Mouse (Mus musculus) forebrain, embryonic 13.5 days (tissue): ENCODE measurements around the gene Mapkapk2. TPM values are rescaled to one million over a fixed set of nuclear protein-coding genes. Genes with fewer than 3 reads are reported as not detected.

Experiments
- ATAC-seq: fragments of 200-750 bp; cut with Nextera tagmentation; 2 replicates; pipeline ENCODE4 v1.8.0; 2017
- H3K27ac ChIP-seq: fragments of 300-500 bp; sonication (generic); 2 replicates; pipeline ENCODE4 v1.5.1; 2015; ENCODE audit warnings: inconsistent platforms, mild to moderate bottlenecking, moderate library complexity
- H3K27me3 ChIP-seq: fragments of 300-500 bp; sonication (generic); 2 replicates; pipeline ENCODE4 v1.6.1; 2015; ENCODE audit warnings: mild to moderate bottlenecking, inconsistent platforms
- H3K36me3 ChIP-seq: fragments of 300-500 bp; sonication (generic); 2 replicates; pipeline ENCODE4 v1.6.1; 2015; ENCODE audit warnings: mild to moderate bottlenecking, inconsistent platforms; ENCODE audit not compliant: poor library complexity, severe bottlenecking
- H3K4me1 ChIP-seq: fragments of 300-500 bp; sonication (generic); 2 replicates; pipeline ENCODE4 v1.6.1; 2015; ENCODE audit warnings: inconsistent platforms
- H3K4me2 ChIP-seq: fragments of 300-500 bp; sonication (generic); 2 replicates; pipeline ENCODE4 v1.6.1; 2015; ENCODE audit warnings: inconsistent platforms, mild to moderate bottlenecking, moderate library complexity
- H3K4me3 ChIP-seq: fragments of 300-500 bp; sonication (generic); 2 replicates; pipeline ENCODE4 v1.5.1; 2015; ENCODE audit warnings: mild to moderate bottlenecking, inconsistent platforms
- H3K9ac ChIP-seq: fragments of 300-500 bp; sonication (generic); 2 replicates; pipeline ENCODE4 v1.6.1; 2015; ENCODE audit warnings: mild to moderate bottlenecking, inconsistent platforms
- H3K9me3 ChIP-seq: fragments of 300-500 bp; sonication (generic); replicated peaks from 2 replicates; pipeline ENCODE4 v1.6.1; 2016; ENCODE audit warnings: inconsistent platforms
- WGBS: fragments of 180-500 bp; shearing (Covaris S2); methylation state at CpG from one replicate; pipeline ENCODE4 v1.1.7; 2015; 5-methylcytosine and 5-hydroxymethylcytosine counted together
- polyA plus RNA-seq: library from polyadenylated mRNA; unstranded; fragments of >200 nt; fragmentation: Nextera tagmentation; extraction: Ambion mirVana; gene quantifications from 2 replicates; pipeline ENCODE4 v1.2.1, GENCODE M21; 2015

Mapkapk2 gene
- polyA plus RNA-seq, 1 experiment from 2014 or later: 28.4 TPM

DNA sequence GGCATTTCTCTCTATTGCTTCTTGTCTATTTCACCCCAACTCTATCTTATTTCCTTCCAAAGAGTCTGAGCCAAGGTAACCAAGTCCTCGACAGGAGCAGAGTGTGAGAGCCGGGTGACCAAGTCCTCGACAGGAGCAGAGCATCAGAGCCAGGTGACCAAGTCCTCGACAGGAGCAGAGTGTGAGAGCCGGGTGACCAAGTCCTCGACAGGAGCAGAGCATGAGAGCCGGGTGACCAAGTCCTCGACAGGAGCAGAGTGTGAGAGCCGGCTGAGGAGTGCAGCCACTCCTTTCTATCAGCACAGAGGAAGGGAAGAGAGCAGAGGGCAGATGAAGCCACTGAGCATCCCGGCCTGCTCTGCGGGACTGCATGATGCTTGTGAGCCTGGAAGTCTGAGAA lies 9.1 kb downstream of the Mapkapk2 start:
- WGBS: 50% methylated on average over 11 of the region's 11 CpGs
- no peak overlapping the region for H3K4me2 ChIP-seq
- no peak overlapping the region for H3K27ac ChIP-seq

GRCm38 (mm10) chr1:131086907-131087306 lies 10.7 kb downstream of the Mapkapk2 start:
- Histone ChIP-seq H3K4me2 (no peak overlapping the region), H3K27me3 (no peaks in the 10 kb centered on the region), H3K36me3 (no peaks in the 10 kb centered on the region), H3K27ac (peak overlapping the region; percentile 75), H3K4me1 (peaks cover 88% of the 10 kb centered on the region), H3K9ac (no peak overlapping the region), H3K4me3 (no peak overlapping the region), H3K9me3 (no peaks in the 10 kb centered on the region)
- ATAC-seq: no peak
- WGBS: 41% methylated on average over 7 of the region's 7 CpGs

More for the DNA sequence above, 9.1 kb downstream of the Mapkapk2 start:
- no peak for ATAC-seq
- H3K9ac ChIP-seq: 0 out of 2 replicates have a peak overlapping the region, but pooled peaks have one; percentile 31
- no peaks in the 10 kb centered on the region for H3K36me3 ChIP-seq
- H3K9me3 ChIP-seq: no peaks in the 10 kb centered on the region
- H3K4me3 ChIP-seq: no peak overlapping the region
- no peaks in the 10 kb centered on the region for H3K27me3 ChIP-seq
- H3K4me1 ChIP-seq: peaks cover 81% of the 10 kb centered on the region

GRCm38 (mm10) chr1:131085957-131086739 lies 11.5 kb downstream of the Mapkapk2 start:
- no peak overlapping the region for H3K4me2 ChIP-seq

DNA sequence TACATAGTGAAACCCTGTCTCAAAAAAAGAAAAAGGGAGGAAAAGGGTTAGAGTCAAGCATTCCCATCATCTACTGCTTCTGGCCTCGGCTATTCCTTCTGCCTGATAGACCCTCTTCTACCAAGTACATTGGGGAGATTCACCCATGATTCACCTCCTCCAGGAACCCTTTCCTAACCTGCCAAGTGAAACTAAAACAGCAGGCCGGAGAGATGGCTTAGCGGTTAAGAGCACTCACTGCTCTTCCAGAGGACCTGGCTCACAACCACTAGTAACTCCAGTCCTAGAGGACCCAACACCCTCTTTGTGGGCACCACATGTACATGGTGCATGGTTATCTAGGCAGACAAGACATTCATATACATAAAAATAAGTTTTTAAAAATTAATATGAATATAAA lies 12.4 kb downstream of the Mapkapk2 start:
- Histone ChIP-seq H3K9me3 (no peaks in the 10 kb centered on the region), H3K27ac (no peak overlapping the region), H3K27me3 (no peaks in the 10 kb centered on the region), H3K9ac (no peak overlapping the region), H3K4me3 (no peak overlapping the region), H3K36me3 (no peaks in the 10 kb centered on the region), H3K4me2 (no peak overlapping the region), H3K4me1 (peaks cover 91% of the 10 kb centered on the region)
- 75% methylated on average over 3 of the region's 3 CpGs for WGBS
- ATAC-seq: no peak

More at GRCm38 (mm10) chr1:131085957-131086739, 11.5 kb downstream of the Mapkapk2 start:
- H3K27ac ChIP-seq: peak overlapping the region; percentile 75
- H3K27me3 ChIP-seq: no peaks in the 10 kb centered on the region
- no peaks in the 10 kb centered on the region for H3K9me3 ChIP-seq
- WGBS: 4% methylated on average over 4 of the region's 4 CpGs
- no peaks in the 10 kb centered on the region for H3K36me3 ChIP-seq
- peaks cover 91% of the 10 kb centered on the region for H3K4me1 ChIP-seq
- H3K9ac ChIP-seq: no peak overlapping the region
- no peak overlapping the region for H3K4me3 ChIP-seq
- ATAC-seq: peak; percentile 60

DNA sequence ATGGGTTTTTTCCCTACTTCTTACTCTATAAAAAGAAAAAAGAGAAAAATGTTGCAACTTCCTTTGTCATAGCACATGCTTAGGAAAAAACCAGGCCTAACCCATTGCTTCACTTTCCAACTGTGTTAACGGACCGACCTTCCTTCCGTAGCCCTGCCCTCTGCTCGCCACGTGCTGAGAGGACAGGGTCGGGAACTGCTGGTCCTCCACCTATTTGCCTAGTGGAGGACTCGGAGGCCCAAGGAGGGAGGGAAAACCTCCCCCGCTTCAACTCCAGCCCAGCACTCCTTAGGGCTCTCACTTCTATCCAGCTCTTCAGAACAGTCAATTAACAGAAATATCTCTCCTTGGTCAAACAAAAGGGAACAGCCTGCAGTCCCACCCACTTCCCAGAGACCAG lies 13.3 kb downstream of the Mapkapk2 start:
- H3K27ac ChIP-seq: peak overlapping the region; percentile 55
- WGBS: 18% methylated on average over 8 of the region's 8 CpGs

DNA sequence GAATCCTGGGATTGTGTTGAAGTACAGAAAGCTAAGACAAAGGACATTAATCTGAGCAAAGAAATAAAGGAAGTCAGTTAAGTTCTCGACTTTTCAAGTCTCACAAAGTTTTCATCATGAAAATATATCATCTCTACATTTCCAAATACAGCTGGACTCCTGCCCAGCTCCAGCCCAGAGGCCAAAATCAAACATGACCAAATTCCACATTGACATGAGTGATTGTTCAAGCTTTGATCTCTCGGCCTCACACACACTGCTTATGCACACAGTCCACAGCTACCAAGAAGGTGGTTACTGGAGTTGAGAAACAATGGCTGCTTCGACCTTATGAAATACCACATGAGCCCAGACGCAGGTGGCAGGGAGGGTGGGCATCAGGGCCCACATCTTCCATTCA lies 14.0 kb downstream of the Mapkapk2 start:
- no peaks in the 10 kb centered on the region for H3K36me3 ChIP-seq
- H3K4me1 ChIP-seq: peaks cover 91% of the 10 kb centered on the region
- WGBS: 74% methylated on average over 4 of the region's 4 CpGs
- H3K4me2 ChIP-seq: no peak overlapping the region
- no peaks in the 10 kb centered on the region for H3K9me3 ChIP-seq
- ATAC-seq: no peak
- H3K27me3 ChIP-seq: no peaks in the 10 kb centered on the region
- no peak overlapping the region for H3K4me3 ChIP-seq
- H3K27ac ChIP-seq: 0 out of 2 replicates have a peak overlapping the region, but pooled peaks have one; percentile 0
- no peak overlapping the region for H3K9ac ChIP-seq

More for the DNA sequence above, 13.3 kb downstream of the Mapkapk2 start:
- Histone ChIP-seq H3K4me1 (peaks cover 91% of the 10 kb centered on the region), H3K9ac (no peak overlapping the region), H3K36me3 (no peaks in the 10 kb centered on the region), H3K4me2 (0 out of 2 replicates have a peak overlapping the region, but pooled peaks have one; percentile 1), H3K9me3 (no peaks in the 10 kb centered on the region), H3K27me3 (no peaks in the 10 kb centered on the region), H3K4me3 (no peak overlapping the region)
- ATAC-seq: no peak

GRCm38 (mm10) chr1:131083122-131083521 lies 14.5 kb downstream of the Mapkapk2 start:
- Histone ChIP-seq H3K4me1 (peaks cover 91% of the 10 kb centered on the region), H3K27me3 (no peaks in the 10 kb centered on the region), H3K9ac (no peak overlapping the region), H3K36me3 (no peaks in the 10 kb centered on the region), H3K4me3 (no peak overlapping the region), H3K27ac (no peak overlapping the region), H3K4me2 (no peak overlapping the region), H3K9me3 (no peaks in the 10 kb centered on the region)
- 82% methylated on average over 5 of the region's 5 CpGs for WGBS
- ATAC-seq: no peak

DNA sequence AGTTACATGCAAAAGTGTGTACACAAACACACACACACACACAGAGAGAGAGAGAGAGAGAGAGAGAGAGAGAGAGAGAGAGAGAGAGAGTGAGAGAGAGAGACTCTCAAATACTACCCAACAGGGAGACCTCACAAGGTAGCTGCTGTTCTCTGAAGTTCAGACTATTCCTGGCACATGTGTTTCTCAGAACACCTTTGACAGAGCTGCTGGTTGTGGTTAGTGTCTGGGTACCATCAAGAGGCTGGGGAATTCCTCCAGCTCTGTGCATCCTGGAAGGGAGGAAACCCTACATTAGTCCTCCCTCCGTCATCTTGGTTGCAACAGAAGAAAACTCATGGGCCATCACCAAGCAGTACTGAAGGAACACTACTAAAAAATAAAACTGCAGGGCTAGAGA lies 16.9 kb downstream of the Mapkapk2 start:
- H3K4me2 ChIP-seq: no peak overlapping the region
- H3K4me1 ChIP-seq: peaks cover 89% of the 10 kb centered on the region
- no peaks in the 10 kb centered on the region for H3K9me3 ChIP-seq
- no peak for ATAC-seq
- peak overlapping the region; percentile 95; the same call in 1 of the 2 replicates for H3K27ac ChIP-seq
- H3K4me3 ChIP-seq: no peak overlapping the region
- H3K27me3 ChIP-seq: no peaks in the 10 kb centered on the region
- 97% methylated on average over 1 of the region's 1 CpGs for WGBS
- H3K9ac ChIP-seq: no peak overlapping the region
- H3K36me3 ChIP-seq: no peaks in the 10 kb centered on the region

DNA sequence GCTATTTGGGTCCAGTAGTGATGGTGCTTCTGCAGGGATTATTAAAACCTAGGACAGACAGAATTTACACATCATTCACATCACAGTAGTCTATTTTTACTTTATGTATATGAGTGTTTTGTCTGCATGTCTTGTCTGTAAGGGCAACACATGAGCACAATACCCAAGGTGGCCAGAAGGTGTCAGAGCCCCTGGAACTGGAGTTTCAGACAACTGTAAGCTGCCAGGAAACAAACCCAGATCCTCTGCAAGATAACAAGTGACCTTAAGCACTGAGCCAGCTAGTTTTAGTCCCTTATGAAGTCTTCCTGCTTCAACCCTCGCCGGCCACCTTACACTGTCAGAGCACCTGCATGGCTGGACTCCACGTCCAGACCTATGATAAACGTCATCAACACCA lies 17.9 kb downstream of the Mapkapk2 start:
- no peaks in the 10 kb centered on the region for H3K27me3 ChIP-seq
- H3K9me3 ChIP-seq: no peaks in the 10 kb centered on the region
- no peaks in the 10 kb centered on the region for H3K36me3 ChIP-seq
- H3K27ac ChIP-seq: peak overlapping the region; percentile 95
- WGBS: 75% methylated on average over 4 of the region's 4 CpGs
- no peak overlapping the region; the same call in 1 of the 2 replicates for H3K9ac ChIP-seq
- 0 out of 2 replicates have a peak overlapping the region, but pooled peaks have one; percentile 24 for H3K4me2 ChIP-seq
- H3K4me1 ChIP-seq: peaks cover 89% of the 10 kb centered on the region
- no peak overlapping the region for H3K4me3 ChIP-seq
- ATAC-seq: no peak

GRCm38 (mm10) chr1:131078761-131079330 lies 18.8 kb downstream of the Mapkapk2 start:
- Histone ChIP-seq H3K9ac (peak overlapping the region; percentile 34), H3K9me3 (no peaks in the 10 kb centered on the region), H3K4me2 (peak overlapping the region; percentile 24; the same call in 1 of the 2 replicates), H3K4me1 (peaks cover 89% of the 10 kb centered on the region), H3K4me3 (no peak overlapping the region), H3K27ac (peak overlapping the region; percentile 95), H3K36me3 (no peaks in the 10 kb centered on the region), H3K27me3 (no peaks in the 10 kb centered on the region)
- ATAC-seq: peak; percentile 95
- 0% methylated on average over 3 of the region's 3 CpGs for WGBS

DNA sequence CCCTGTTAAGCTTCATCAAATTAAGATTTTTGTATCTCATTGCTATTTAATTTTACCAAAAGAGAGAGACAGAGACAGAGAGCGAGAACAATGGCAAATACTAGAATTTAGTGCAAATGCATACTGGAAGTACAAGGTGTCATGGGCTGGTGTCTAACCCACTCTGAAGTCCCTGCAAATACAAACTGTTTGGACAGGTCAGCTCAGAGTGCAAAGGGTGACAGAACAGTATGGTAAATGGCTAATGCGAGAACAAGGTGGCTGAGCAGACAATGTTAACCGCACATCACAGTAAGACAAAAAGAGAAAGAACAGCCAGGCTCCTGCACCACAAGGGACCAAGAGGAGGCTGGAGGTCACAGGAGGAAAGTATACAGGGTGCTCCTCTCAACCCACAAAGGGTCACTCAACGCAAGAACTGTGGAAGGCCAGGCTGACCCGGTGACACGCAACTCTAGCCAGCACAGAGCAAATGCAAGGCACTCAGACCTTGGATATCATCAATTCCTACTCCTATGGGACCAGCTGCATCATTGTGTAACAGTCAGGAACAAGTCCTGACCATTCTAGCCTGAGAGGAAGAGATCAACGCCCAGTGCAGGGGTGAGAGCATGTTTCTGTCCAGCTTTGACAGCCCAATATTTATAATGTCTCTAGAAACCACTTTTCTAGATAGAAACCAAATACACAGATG lies 22.4 kb downstream of the Mapkapk2 start:
- Histone ChIP-seq H3K4me3 (no peak overlapping the region), H3K27ac (peak overlapping the region; percentile 73), H3K9me3 (no peaks in the 10 kb centered on the region), H3K4me1 (peaks cover 71% of the 10 kb centered on the region), H3K27me3 (no peaks in the 10 kb centered on the region), H3K4me2 (no peak overlapping the region), H3K36me3 (no peaks in the 10 kb centered on the region), H3K9ac (no peak overlapping the region)
- WGBS: 95% methylated on average over 7 of the region's 7 CpGs
- ATAC-seq: no peak

- Histone ChIP-seq H3K27ac (peak overlapping the region; percentile 73), H3K4me2 (no peak overlapping the region), H3K4me1 (peaks cover 63% of the 10 kb centered on the region), H3K9ac (peak overlapping the region; percentile 16; the same call in 1 of the 2 replicates), H3K27me3 (no peaks in the 10 kb centered on the region), H3K9me3 (no peaks in the 10 kb centered on the region), H3K4me3 (no peak overlapping the region), H3K36me3 (no peaks in the 10 kb centered on the region)
- no peak for ATAC-seq
- WGBS: 50% methylated on average over 8 of the region's 8 CpGs
These were observed 23.1 kb downstream of the Mapkapk2 start for GRCm38 (mm10) chr1:131074524-131074938.
